Mouse (Mus musculus) MEL (cell line): ENCODE data around the gene Sh2d3c.

Source experiments
- CHD1 ChIP-seq: IDR thresholded peaks from 2 replicates; pipeline ENCODE4 v1.6.1; 2012; ENCODE audit warnings: low read depth, mild to moderate bottlenecking, inconsistent platforms, low read length, improper control_type of control experiment
- CTCF ChIP-seq, 3 experiments: IDR thresholded peaks in 2 of 3; conservative IDR thresholded peaks in 1 of 3; 2 replicates each; pipeline ENCODE4 v1.5.1; 2011 to 2012; ENCODE audit warnings: low read length in 3 of 3, low read depth in 2 of 3, mild to moderate bottlenecking in 2 of 3, improper control_type of control experiment in 1 of 3, inconsistent platforms in 1 of 3, mixed read lengths in 1 of 3, moderate library complexity in 1 of 3; ENCODE audit not compliant: control insufficient read depth in 1 of 3, insufficient read depth in 1 of 3, poor library complexity in 1 of 3, severe bottlenecking in 1 of 3
- E2F4 ChIP-seq: IDR thresholded peaks from 2 replicates; pipeline ENCODE4 v1.6.1; 2011; ENCODE audit warnings: low read depth, low read length, improper control_type of control experiment, borderline replicate concordance
- EP300 ChIP-seq, 2 experiments: IDR thresholded peaks; 2 replicates each; pipeline ENCODE4 v1.6.1; 2011; ENCODE audit warnings: improper control_type of control experiment in 2 of 2, low read length in 2 of 2, low read depth in 1 of 2, mild to moderate bottlenecking in 1 of 2
- HCFC1 ChIP-seq: IDR thresholded peaks from 2 replicates; pipeline ENCODE4 v1.6.1; 2012; ENCODE audit warnings: low read depth, mild to moderate bottlenecking, inconsistent platforms, low read length, improper control_type of control experiment, moderate library complexity
- POLR2A ChIP-seq, 2 experiments: IDR thresholded peaks; 2 replicates each; pipeline ENCODE4 v1.6.1; 2011 to 2012; ENCODE audit warnings: low read length in 2 of 2, mild to moderate bottlenecking in 2 of 2, control low read depth in 1 of 2, improper control_type of control experiment in 1 of 2, low read depth in 1 of 2, moderate library complexity in 1 of 2; ENCODE audit not compliant: control insufficient read depth in 1 of 2, insufficient read depth in 1 of 2, poor library complexity in 1 of 2
- USF1 ChIP-seq: IDR thresholded peaks from 2 replicates; pipeline ENCODE4 v1.6.1; 2014; ENCODE audit warnings: low read depth, mild to moderate bottlenecking, inconsistent platforms, low read length, improper control_type of control experiment, moderate library complexity

- TF ChIP-seq EP300 (IDR thresholded peaks at IDR 0.05; ENCODE audit: low read depth in 1 of 2, low read length in 2 of 2) (no peak), POLR2A (IDR thresholded peaks at IDR 0.05; ENCODE audit: control insufficient read depth in 1 of 2, insufficient read depth in 1 of 2, low read depth in 1 of 2, low read length in 2 of 2, poor library complexity in 1 of 2) (no peak), E2F4 (no peak), CHD1 (no peak), HCFC1 (no peak), CTCF (IDR thresholded peaks at IDR 0.05 in 2 of 3, conservative IDR thresholded peaks at IDR 0.05 in 1 of 3; ENCODE audit: control insufficient read depth in 1 of 3, insufficient read depth in 1 of 3, low read depth in 2 of 3, low read length in 3 of 3, poor library complexity in 1 of 3, severe bottlenecking in 1 of 3) (no peak), USF1 (no peak)
Measured at GRCm38 (mm10) chr2:32673176-32673917, 47.5 kb upstream of the Sh2d3c start.
